Mouse (Mus musculus) left cerebral cortex, postnatal 25 days (tissue): ENCODE measurements at regions not wholly inside any gene's neighbourhood (a gene's known extent, or its start where the extent isn't known, plus 50 kb on each side); places are given as distances from the start of the nearest gene placed in this dataset.

Experiments used
- DNase-seq, 2 experiments: peaks; one replicate each; pipeline ENCODE4 v3.0.0; 2022; ENCODE audit warnings: low spot score in 2 of 2, mixed read lengths in 1 of 2
- intact Hi-C: fragments of 180-260 bp; cut with DNase I; formaldehyde crosslinking; loops from one replicate; pipeline ENCODE4 v1.15.1; 2025

DNA sequence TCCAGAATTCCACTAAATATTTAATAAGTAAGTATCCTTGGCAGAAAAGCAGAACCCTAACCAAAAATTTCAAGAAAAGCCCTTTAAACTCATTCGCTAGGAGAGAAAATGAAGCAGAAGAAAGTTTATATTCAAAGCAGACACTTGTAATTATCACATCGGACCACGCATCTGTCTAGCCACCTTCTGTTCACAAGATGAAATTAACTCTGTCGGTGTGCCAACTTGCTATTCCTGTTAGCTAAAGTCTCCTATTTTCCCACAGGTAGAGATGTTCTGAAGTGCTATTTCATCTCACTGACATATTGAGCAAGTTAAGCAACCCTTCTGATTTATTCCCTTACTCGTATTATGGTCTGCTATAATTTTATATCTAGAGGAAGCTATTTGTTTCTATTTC lies 239.1 kb upstream of the Gria3 start:
- intact Hi-C loops = loop anchor here (5.0 kb wide), 1 partner anchor 241 kb away; the partner anchor contains the start of gene Gria3
- peak; percentile 30 to 75 for DNase-seq
